Mouse (Mus musculus): ENCODE measurements at regions not wholly inside any gene's neighbourhood (a gene's known extent, or its start where the extent isn't known, plus 50 kb on each side); places are given as distances from the start of the nearest gene placed in this dataset.

DNA sequence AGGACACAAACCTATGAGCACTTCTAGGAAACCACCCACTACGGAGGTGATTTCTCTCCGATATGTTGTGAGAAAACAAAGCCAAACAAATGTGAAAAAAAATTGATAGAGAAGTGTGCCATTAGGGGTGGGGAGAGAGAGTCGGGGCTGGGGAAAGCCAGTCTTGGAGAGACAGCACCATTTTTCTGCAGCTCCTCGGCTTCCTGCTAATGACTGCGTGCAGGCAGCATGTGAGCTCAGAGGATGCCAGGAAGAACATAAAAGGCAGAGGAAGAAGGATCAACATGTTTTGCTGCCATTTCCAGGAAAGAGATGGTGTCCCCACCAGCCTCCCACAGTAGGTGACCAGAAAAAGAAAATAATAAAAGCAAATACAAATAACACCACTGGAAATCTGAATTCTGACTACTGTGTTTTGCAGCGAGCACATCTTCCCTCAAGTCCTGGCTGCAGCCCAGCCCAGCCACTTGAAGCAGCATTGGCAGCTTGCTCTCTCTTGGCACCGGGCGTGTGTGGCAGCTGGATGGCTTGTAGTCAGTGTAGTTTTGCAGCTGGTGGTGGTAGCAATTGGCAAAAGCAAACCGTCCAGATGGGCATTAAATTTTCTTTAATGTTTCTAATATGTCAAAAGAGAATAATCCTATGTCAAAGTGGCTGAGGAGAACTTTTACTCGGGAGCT, 152.9 kb upstream of the 1700066M21Rik start:
- no peak for TF ChIP-seq CTCF (conservative IDR thresholded peaks at IDR 0.05; ENCODE audit: insufficient read depth, insufficient read length, low read depth, low read length)
- TF ChIP-seq POLR2A (IDR thresholded peaks at IDR 0.05; ENCODE audit: low read depth, low read length) = no peak
